Mouse (Mus musculus) limb, embryonic 13.5 days (tissue): Measurements from ENCODE around the gene Stard3. TPM values are rescaled to one million over a fixed set of nuclear protein-coding genes. Genes with fewer than 3 reads are reported as not detected.

ENCODE experiments used
- ATAC-seq: fragments of 200-750 bp; cut with Nextera tagmentation; 2 replicates; pipeline ENCODE4 v1.8.0; 2017; ENCODE audit warnings: low read depth, moderate number of reproducible peaks, moderate TSS enrichment; ENCODE audit not compliant: low FRiP score
- H3K27ac ChIP-seq: fragments of 300-500 bp; sonication (generic); 2 replicates; pipeline ENCODE4 v1.5.1; 2015; ENCODE audit warnings: inconsistent platforms, mild to moderate bottlenecking, moderate library complexity
- H3K27me3 ChIP-seq: fragments of 300-500 bp; sonication (generic); 2 replicates; pipeline ENCODE4 v1.6.1; 2015; ENCODE audit warnings: mild to moderate bottlenecking, inconsistent platforms
- H3K36me3 ChIP-seq: fragments of 300-500 bp; sonication (generic); 2 replicates; pipeline ENCODE4 v1.6.1; 2015; ENCODE audit warnings: inconsistent platforms, mild to moderate bottlenecking, moderate library complexity
- H3K4me1 ChIP-seq: fragments of 300-500 bp; sonication (generic); 2 replicates; pipeline ENCODE4 v1.6.1; 2015; ENCODE audit warnings: inconsistent platforms
- H3K4me2 ChIP-seq: fragments of 300-500 bp; sonication (generic); replicated peaks from 2 replicates; pipeline ENCODE4 v1.6.1; 2015; ENCODE audit warnings: inconsistent platforms, mild to moderate bottlenecking, moderate library complexity
- H3K4me3 ChIP-seq: fragments of 300-500 bp; sonication (generic); 2 replicates; pipeline ENCODE4 v1.5.1; 2015; ENCODE audit warnings: moderate library complexity, mild to moderate bottlenecking, inconsistent platforms
- H3K9ac ChIP-seq: fragments of 300-500 bp; sonication (generic); 2 replicates; pipeline ENCODE4 v1.6.1; 2015; ENCODE audit warnings: mild to moderate bottlenecking, inconsistent platforms
- H3K9me3 ChIP-seq: fragments of 300-500 bp; sonication (generic); 2 replicates; pipeline ENCODE4 v1.6.1; 2016; ENCODE audit warnings: inconsistent platforms
- WGBS: fragments of 180-500 bp; shearing (Covaris S2); methylation state at CpG from one replicate; pipeline ENCODE4 v1.1.7; 2015; 5-methylcytosine and 5-hydroxymethylcytosine counted together
- polyA plus RNA-seq: library from polyadenylated mRNA; unstranded; fragments of >200 nt; fragmentation: Nextera tagmentation; extraction: Ambion mirVana; gene quantifications from 2 replicates; pipeline ENCODE4 v1.2.1, GENCODE M21; 2015

The Stard3 gene
- polyA plus RNA-seq, 1 experiment from 2014 or later, result 41.9 TPM

- H3K4me3 ChIP-seq, result no peak overlapping the region
- no peaks in the 10 kb centered on the region for H3K9me3 ChIP-seq
- 68% methylated on average over 8 of the region's 8 CpGs for WGBS
- peaks cover 10% of the 10 kb centered on the region for H3K36me3 ChIP-seq
- no peak overlapping the region for H3K27ac ChIP-seq
- H3K9ac ChIP-seq, result no peak overlapping the region
- H3K27me3 ChIP-seq, result peaks cover 69% of the 10 kb centered on the region
- ATAC-seq, result no peak
- H3K4me2 ChIP-seq, result no peak overlapping the region
- H3K4me1 ChIP-seq, result peaks cover 5% of the 10 kb centered on the region; the same call in 1 of the 2 replicates
These were observed 26.8 kb downstream of the Stard3 start for GRCm38 (mm10) chr11:98384721-98385637.

DNA sequence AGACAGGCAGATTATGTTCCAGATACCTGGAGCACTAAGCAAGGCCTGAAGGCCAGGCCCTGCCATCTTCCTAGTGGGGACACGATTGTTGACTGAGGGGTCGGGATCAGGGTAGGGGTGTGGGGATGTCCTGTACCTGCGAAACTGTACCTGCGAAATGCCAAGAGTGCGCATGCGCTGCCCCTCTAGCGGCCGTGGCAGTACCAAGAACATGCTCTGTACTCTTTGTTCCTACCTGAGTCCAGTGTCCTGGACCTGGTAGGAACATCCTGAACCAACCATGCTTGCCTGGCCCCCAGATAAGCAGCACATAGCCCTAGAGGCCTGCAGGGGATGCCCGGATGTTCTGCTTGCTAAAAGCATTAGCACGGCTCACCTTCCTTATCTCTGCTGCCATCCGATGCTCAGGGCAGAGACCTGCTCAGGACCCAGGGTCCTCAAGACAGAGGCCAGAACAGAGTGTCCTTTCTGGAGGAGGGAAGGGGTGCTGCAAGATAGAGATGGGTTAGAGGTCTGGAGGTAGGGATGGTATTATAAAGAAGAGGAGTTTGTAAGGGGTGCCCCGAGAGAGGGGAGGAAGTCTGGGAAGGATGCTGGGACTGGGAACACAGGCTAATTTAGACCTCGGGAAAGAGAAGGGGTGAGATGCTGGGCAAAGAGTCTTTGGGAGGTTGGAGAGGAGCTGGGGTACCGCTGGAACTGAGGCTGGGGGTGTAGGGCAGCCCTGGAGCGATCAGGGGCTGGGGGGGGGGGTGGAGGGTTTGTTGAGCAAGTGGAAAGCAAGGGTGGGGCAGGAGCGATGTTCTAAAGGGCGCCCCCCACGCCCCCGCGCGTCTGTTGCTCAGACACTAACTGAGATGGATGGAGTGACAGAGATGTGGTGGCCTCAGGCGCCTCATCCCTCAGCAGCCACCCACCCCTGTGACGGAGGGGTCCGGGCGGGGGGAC lies 27.7 kb downstream of the Stard3 start, which contains the start of gene Pnmt:
Gene Pnmt (plus strand): TSS at position 813 of the 948 bp plus-strand sequence.
- H3K9me3 ChIP-seq, result no peaks in the 10 kb centered on the region
- peak within 1 kb of the TSS; percentile 14; the same call in 1 of the 2 replicates for H3K4me3 ChIP-seq
- peaks cover 78% of the 10 kb centered on the region for H3K27me3 ChIP-seq
- peaks cover under 1% of the 10 kb centered on the region; the same call in 1 of the 2 replicates for H3K36me3 ChIP-seq
- H3K4me1 ChIP-seq, result peaks cover 5% of the 10 kb centered on the region; the same call in 1 of the 2 replicates
- ATAC-seq, result no peak
- 46% methylated on average over 25 of the region's 25 CpGs for WGBS
- no peak within 1 kb of the TSS for H3K27ac ChIP-seq
- peak within 1 kb of the TSS; percentile 25; the same call in 1 of the 2 replicates for H3K9ac ChIP-seq
- H3K4me2 ChIP-seq, result peak within 1 kb of the TSS; percentile 48

GRCm38 (mm10) chr11:98386596-98386995 lies 28.4 kb downstream of the Stard3 start:
- Histone ChIP-seq H3K27me3 (peaks cover 85% of the 10 kb centered on the region), H3K36me3 (no peaks in the 10 kb centered on the region), H3K4me3 (peak overlapping the region; percentile 14; the same call in 1 of the 2 replicates), H3K27ac (no peak overlapping the region), H3K4me2 (peak overlapping the region; percentile 48), H3K4me1 (peaks cover 5% of the 10 kb centered on the region; the same call in 1 of the 2 replicates), H3K9ac (peak overlapping the region; percentile 25; the same call in 1 of the 2 replicates), H3K9me3 (no peaks in the 10 kb centered on the region)
- no peak for ATAC-seq
- 15% methylated on average over 24 of the region's 24 CpGs for WGBS

GRCm38 (mm10) chr11:98387056-98387577 lies 28.9 kb downstream of the Stard3 start:
- Histone ChIP-seq H3K36me3 (no peaks in the 10 kb centered on the region), H3K4me1 (peaks cover 5% of the 10 kb centered on the region; the same call in 1 of the 2 replicates), H3K4me2 (peak overlapping the region; percentile 48; the same call in 1 of the 2 replicates), H3K27ac (no peak overlapping the region), H3K27me3 (peaks cover 90% of the 10 kb centered on the region), H3K9ac (no peak overlapping the region), H3K9me3 (no peaks in the 10 kb centered on the region), H3K4me3 (no peak overlapping the region)
- 45% methylated on average over 14 of the region's 14 CpGs for WGBS
- no peak for ATAC-seq

DNA sequence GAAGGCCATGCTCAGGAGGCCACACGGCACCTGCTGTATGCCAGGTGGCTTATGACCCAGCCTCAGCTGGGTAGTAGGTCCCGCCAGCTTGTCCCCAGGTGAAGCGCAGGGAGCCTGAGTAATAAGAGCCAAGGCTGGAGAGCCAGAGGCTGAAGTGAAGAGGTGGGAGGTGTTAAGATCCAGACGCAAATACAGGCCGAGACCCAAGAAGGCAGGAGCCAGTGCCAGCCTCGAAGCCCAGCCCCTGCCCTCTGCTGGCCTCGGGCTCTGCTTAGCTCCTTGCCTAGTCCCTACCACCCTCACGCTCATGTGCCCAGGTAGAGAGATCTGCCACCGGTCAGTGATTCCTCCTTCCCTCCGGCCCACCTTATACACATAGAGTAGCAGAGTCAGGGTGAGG lies 30.1 kb downstream of the Stard3 start:
- Histone ChIP-seq H3K36me3 (no peaks in the 10 kb centered on the region), H3K27me3 (peaks cover 96% of the 10 kb centered on the region), H3K4me3 (no peak overlapping the region), H3K4me1 (peaks cover 12% of the 10 kb centered on the region), H3K27ac (no peak overlapping the region), H3K4me2 (no peak overlapping the region), H3K9me3 (no peaks in the 10 kb centered on the region), H3K9ac (no peak overlapping the region)
- no peak for ATAC-seq
- 74% methylated on average over 10 of the region's 10 CpGs for WGBS

- no peak overlapping the region for H3K27ac ChIP-seq
- no peaks in the 10 kb centered on the region for H3K9me3 ChIP-seq
- H3K36me3 ChIP-seq, result no peaks in the 10 kb centered on the region
- WGBS, result 26% methylated on average over 9 of the region's 9 CpGs
- no peak for ATAC-seq
- H3K4me3 ChIP-seq, result no peak overlapping the region
- H3K9ac ChIP-seq, result no peak overlapping the region
- H3K4me1 ChIP-seq, result peaks cover 22% of the 10 kb centered on the region
- no peak overlapping the region for H3K4me2 ChIP-seq
- H3K27me3 ChIP-seq, result peaks cover 88% of the 10 kb centered on the region
These were observed 31.1 kb downstream of the Stard3 start for GRCm38 (mm10) chr11:98389221-98389780.

- WGBS, result 69% methylated on average over 12 of the region's 12 CpGs
- H3K27me3 ChIP-seq, result peaks cover 79% of the 10 kb centered on the region
- ATAC-seq, result no peak
These were observed 32.0 kb downstream of the Stard3 start for GRCm38 (mm10) chr11:98390141-98390540.

DNA sequence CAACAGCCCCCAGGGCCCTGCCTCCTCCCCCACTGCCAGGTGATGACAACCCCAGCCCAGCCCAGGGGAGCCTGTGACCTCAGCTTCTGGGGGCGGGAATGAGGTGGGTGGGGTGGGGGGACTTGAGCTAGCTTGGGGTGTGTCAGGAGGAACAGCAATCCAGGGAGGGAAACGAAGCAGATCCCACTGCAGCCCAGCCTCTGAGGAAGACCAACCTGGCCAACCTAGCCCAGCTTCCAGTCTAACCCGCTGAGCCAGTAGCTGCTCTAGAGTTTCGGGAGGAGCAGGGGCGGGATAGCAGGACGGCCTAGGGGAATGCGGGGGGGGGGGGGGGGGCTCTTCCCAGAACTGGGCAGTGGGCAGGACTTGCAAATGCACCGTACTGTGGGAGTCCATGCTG lies 33.9 kb downstream of the Stard3 start:
- no peaks in the 10 kb centered on the region; the same call in 1 of the 2 replicates for H3K36me3 ChIP-seq
- H3K4me2 ChIP-seq, result no peak overlapping the region
- peaks cover 25% of the 10 kb centered on the region for H3K4me1 ChIP-seq
- WGBS, result 14% methylated on average over 7 of the region's 8 CpGs
- no peaks in the 10 kb centered on the region for H3K9me3 ChIP-seq
- H3K9ac ChIP-seq, result no peak overlapping the region; the same call in 1 of the 2 replicates
- H3K27ac ChIP-seq, result 0 out of 2 replicates have a peak overlapping the region, but pooled peaks have one; percentile 3
- ATAC-seq, result no peak
- H3K4me3 ChIP-seq, result no peak overlapping the region
- H3K27me3 ChIP-seq, result peaks cover 60% of the 10 kb centered on the region

More at GRCm38 (mm10) chr11:98390141-98390540, 32.0 kb downstream of the Stard3 start:
- H3K4me2 ChIP-seq, result no peak overlapping the region
- no peaks in the 10 kb centered on the region for H3K36me3 ChIP-seq
- H3K27ac ChIP-seq, result no peak overlapping the region
- H3K9me3 ChIP-seq, result no peaks in the 10 kb centered on the region
- no peak overlapping the region for H3K9ac ChIP-seq
- peaks cover 28% of the 10 kb centered on the region for H3K4me1 ChIP-seq
- H3K4me3 ChIP-seq, result no peak overlapping the region

DNA sequence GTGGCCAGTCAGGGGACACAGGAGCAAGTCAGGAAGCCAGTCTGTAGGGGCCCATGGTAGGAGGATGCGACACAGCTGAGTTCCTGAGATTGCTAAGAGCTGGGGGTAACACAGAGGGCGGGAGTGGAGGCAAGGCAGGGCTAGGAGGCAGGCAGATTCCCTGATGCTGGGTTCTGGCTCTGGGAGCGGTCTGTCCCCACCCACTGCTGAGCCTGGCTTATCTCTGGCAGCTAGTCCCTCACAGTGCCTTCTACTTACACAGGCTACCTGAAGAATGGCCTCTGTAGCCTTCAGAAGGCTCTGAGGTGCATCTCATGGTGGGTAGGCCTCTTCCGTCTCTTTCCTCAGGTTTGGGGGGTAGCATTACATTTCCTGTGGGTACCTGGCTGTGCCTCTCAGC lies 34.5 kb downstream of the Stard3 start:
- Histone ChIP-seq H3K27me3 (peaks cover 54% of the 10 kb centered on the region), H3K4me3 (no peak overlapping the region)

GRCm38 (mm10) chr11:98393317-98393716 lies 35.1 kb downstream of the Stard3 start:
- Histone ChIP-seq H3K4me2 (no peak overlapping the region), H3K4me3 (no peak overlapping the region), H3K4me1 (peaks cover 25% of the 10 kb centered on the region), H3K9ac (0 out of 2 replicates have a peak overlapping the region, but pooled peaks have one; percentile 25), H3K27me3 (peaks cover 47% of the 10 kb centered on the region), H3K27ac (no peak overlapping the region), H3K9me3 (no peaks in the 10 kb centered on the region), H3K36me3 (peaks cover 6% of the 10 kb centered on the region; the same call in 1 of the 2 replicates)
- 75% methylated on average over 6 of the region's 6 CpGs for WGBS
- ATAC-seq, result no peak

More for the DNA sequence above, 34.5 kb downstream of the Stard3 start:
- 38% methylated on average over 4 of the region's 4 CpGs for WGBS
- H3K9ac ChIP-seq, result no peak overlapping the region; the same call in 1 of the 2 replicates
- H3K36me3 ChIP-seq, result peaks cover 2% of the 10 kb centered on the region; the same call in 1 of the 2 replicates
- peak overlapping the region; percentile 10; the same call in 1 of the 2 replicates for H3K27ac ChIP-seq
- no peak for ATAC-seq
- H3K4me2 ChIP-seq, result no peak overlapping the region
- peaks cover 25% of the 10 kb centered on the region for H3K4me1 ChIP-seq
- H3K9me3 ChIP-seq, result no peaks in the 10 kb centered on the region

DNA sequence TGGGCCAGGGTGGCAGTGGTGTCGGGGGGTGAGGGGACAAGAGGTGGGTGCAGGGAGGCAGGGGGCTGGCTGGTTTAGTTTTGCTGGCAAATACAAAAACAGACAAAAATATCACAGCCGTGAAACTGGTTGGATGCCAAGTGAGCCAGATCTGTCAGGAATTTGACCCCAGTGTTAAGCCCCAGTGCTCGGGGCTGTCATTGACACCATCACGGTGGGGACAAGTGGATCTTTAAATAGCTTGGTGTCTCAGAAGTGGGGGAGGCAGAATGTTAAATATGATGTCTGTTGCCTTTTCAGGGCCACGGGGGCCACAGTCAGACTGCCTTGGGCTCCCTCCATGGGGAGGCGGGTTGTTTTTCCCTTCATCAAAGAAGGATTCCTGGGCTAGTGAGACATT lies 36.1 kb downstream of the Stard3 start:
- H3K9me3 ChIP-seq, result no peaks in the 10 kb centered on the region
- WGBS, result 48% methylated on average over 6 of the region's 6 CpGs
- ATAC-seq, result no peak

More for the DNA sequence above, 36.1 kb downstream of the Stard3 start:
- 0 out of 2 replicates have a peak overlapping the region, but pooled peaks have one; percentile 25 for H3K9ac ChIP-seq
- H3K27ac ChIP-seq, result no peak overlapping the region
- H3K36me3 ChIP-seq, result peaks cover 6% of the 10 kb centered on the region; the same call in 1 of the 2 replicates
- peaks cover 26% of the 10 kb centered on the region for H3K4me1 ChIP-seq
- no peak overlapping the region for H3K4me3 ChIP-seq
- peaks cover 38% of the 10 kb centered on the region for H3K27me3 ChIP-seq
- H3K4me2 ChIP-seq, result no peak overlapping the region
